Mouse (Mus musculus): ENCODE results near the gene Ifitm10.
"Not testable (repeated sequence)": the region's sequence is repeated elsewhere in the genome, so short reads cannot be mapped to it uniquely, and the experiment has no call there.

Ifitm10 gene

DNA sequence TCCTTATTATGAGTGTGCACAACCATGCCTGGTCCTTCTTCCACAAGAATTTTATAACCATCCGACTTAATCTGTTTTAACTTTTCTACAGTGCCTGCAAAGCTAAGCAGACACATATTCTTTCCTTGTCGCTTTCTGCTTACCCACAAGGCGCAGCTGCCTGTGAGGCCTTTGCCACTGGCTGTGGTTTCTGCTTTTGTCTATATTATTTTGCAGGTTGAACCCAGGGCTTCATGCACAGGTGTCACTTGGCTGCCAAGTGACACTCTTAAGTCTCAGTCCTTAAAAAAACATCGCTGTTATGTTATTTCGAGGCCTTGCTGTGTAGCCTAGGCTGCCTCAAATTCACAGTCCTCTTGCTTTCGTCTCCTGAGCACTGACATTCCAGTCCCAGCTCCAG lies 50.9 kb downstream of the Ifitm10 start:
- no peak for DNase-seq (ENCODE audit: low spot score)

DNA sequence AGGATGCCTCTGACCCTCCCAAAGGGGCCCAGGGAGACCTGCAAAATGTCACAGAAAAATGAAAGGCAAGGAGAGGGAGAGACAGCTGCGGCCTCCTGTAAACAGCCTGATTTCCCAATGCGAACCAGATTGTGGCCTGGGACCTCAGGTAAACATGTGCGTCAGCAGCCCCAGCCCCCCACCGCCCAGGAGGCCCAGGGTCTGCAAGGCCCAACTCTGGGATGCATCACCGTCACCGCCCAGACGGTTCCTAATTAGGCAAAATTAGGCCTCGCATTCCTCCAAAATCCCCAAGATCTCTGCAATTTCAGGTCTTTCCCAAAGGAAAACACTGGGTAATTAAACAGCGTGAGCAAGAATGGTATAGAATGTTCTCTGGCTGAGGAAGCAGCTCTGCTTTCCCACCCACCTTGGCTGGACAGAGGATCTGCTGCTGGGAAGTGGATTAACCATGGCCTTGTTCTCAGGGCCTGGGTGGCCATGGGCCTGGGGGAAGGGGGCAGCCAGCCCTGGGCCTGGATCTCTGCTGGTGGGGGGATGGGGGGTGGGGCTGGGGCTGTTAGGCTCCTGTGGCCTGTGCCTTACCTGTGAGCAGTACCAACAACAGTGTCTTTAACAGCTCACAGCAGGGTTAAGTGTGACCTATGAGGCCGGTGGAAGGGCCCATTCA lies 51.8 kb downstream of the Ifitm10 start:
- DNase-seq (ENCODE audit: low spot score) = not testable (repeated sequence)

DNA sequence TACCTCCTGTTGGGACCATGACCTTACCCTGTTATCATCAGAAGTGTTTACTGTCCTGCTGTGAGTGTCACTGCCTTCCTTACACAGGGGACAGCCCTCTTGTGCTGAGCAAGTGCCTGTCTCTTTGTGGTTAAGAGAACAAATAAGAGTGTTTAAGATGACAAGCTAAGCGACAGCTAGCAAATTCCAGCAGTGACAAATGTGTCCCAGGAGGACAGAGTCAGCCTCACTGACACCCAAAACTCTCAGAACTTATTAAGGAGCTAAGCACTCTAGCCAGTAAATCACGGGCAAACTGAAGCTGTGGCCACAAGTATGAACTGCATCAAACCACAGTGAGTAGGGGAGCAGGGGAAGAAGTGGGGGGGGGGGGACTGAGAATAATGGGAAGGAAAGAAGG lies 52.6 kb downstream of the Ifitm10 start:
- no peak for DNase-seq (ENCODE audit: low spot score)

DNA sequence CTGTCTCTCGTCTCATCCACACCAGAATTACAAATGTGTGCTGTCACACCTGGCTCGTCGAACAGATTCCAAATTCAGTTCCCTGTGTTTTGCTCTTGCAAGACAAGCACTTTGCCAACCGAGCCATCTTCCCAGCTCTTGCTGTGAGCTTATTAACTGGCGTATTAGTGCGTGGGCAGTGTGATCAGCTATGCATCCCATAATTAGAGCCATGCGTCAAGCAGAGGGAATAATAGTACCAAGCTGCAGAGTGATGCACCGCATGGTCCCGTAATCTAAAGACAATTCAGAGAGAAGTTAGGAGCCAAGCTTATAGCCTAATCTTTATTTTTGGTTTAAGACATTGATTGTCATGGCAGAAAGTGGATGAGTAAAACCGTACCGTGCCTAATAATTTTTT lies 54.4 kb downstream of the Ifitm10 start:
- no peak for DNase-seq (ENCODE audit: low spot score)

DNA sequence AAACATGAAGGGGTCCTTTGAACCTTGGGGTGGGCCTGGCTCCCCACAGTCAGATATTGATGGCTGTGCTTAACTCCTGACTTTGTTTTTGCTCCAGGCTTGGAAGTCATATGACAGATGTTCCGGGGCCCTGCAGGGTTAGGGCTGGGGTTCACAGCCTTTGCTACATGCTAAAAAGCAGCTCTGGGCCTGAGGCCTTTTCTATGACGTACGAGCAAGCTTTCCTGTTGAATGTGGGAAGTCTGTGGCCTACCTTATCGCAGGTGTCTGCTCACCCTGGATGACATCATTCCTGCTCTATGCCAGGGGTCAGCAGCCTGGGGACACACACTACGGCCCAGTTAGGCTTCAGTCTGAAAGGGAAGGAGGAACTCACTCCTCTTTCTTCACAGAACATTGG lies 56.3 kb downstream of the Ifitm10 start:
- no peak for DNase-seq (ENCODE audit: low spot score)

DNA sequence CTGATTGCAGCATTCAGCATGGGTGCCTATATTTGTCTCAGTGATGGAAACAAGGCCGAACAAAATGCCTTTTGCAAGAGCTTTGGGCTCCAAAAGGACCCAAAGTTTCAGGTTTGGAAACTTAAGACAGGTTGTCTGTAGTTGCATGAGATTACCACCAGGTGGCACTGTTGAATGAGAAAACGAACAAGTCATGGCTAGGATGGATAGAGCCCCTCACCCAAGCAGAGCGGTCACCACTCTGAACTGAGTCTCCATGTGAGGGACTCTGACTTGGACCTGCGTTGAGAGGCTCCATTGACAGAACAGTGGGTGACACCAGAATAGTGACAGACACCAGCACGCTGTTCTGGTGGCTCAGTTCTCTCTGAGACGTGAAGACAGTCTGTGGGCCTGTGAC lies 57.0 kb downstream of the Ifitm10 start:
- DNase-seq (ENCODE audit: low spot score) = peak; percentile 81

DNA sequence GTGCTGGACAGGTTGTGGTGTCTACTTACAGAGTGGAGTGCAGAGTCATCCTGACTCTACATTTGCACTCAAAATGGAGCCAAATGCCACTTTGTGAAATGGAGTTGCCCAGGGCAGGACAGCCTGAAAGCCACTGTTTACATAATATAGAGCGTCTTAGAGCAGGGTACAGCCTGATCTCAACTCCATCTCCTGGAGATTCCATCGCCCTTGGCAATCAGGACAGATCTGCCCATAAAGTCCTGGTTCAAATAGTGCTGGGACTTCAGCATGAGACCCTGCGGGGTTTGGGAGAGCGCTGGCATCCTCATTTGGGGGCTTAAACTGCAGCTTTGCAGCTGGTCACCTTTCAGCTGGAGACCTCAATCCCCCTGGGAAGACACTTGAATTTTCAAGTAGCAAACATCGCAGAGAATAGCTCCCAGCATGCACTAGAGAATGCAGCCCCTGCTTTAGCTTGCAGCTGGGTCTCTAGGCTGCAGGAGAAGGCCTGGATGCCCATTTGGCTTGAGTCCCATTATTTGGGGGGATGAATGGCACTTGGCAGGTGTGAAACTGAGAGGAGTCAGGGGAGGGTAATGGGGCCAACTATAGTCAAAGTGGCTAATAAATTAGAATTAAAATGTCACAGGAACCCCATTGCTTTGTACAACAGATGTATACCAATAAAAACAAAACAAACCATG lies 58.8 kb downstream of the Ifitm10 start:
- DNase-seq (ENCODE audit: low spot score) = no peak

DNA sequence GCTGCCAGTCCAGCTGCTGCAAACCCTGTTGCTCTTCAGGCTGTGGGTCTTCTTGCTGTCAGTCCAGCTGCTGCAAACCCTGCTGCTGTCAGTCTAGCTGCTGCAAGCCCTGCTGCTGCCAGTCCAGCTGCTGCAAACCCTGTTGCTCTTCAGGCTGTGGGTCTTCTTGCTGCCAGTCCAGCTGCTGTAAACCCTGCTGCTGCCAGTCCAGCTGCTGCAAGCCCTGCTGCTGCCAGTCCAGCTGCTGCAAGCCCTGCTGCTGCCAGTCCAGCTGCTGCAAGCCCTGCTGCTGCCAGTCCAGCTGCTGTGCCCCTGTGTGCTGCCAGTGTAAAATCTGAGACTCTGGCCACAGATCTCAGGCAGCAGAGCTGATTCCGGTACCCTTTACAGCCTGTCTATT lies 69.6 kb downstream of the Ifitm10 start:
- DNase-seq (ENCODE audit: low spot score) = not testable (repeated sequence)

DNA sequence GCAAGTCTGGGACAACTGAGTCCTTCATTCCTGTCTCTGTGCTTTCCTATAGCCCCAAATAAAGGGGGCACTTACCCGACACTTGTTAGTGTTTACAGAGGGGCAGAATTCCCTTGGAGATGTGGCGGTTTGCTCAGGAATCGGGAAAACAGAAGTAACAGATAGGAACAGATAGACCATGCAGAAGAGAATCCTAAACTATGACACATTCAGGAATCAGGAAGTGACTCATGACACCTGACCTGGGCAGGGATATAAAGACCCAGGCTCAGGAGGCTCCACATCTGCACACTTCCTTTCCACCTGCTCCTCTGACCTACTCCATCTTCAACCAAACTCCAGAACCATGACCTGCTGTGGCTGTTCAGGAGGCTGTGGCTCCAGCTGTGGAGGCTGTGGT lies 70.3 kb downstream of the Ifitm10 start, which contains the start of gene Krtap5-4:
TSS of gene Krtap5-4 (plus strand) at position 301 of the 400 bp plus-strand sequence.
- no peak for DNase-seq (ENCODE audit: low spot score)

DNA sequence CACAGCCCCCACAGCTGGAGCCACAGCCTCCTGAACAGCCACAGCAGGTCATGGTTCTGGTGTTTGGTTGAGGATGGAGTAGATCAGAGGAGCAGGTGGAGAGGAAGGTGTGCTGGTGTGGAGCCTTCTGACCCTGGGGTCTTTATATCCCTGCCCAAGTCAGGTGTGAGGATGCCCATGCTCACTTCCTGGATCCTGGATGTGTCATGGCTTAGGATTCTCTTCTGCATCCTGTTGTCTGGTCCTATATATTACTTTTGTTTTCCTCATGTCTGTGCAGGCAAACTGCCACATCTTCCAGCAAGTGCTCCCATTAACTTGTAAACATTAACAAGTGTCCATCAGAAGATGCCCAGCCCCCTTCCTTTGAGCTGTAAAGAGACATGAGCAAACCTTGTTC lies 76.5 kb downstream of the Ifitm10 start, which contains the start of gene Krtap5-1:
TSS of gene Krtap5-1 (minus strand) at position 101 of the 400 bp plus-strand sequence.
- DNase-seq (ENCODE audit: low spot score) = not testable (repeated sequence)

DNA sequence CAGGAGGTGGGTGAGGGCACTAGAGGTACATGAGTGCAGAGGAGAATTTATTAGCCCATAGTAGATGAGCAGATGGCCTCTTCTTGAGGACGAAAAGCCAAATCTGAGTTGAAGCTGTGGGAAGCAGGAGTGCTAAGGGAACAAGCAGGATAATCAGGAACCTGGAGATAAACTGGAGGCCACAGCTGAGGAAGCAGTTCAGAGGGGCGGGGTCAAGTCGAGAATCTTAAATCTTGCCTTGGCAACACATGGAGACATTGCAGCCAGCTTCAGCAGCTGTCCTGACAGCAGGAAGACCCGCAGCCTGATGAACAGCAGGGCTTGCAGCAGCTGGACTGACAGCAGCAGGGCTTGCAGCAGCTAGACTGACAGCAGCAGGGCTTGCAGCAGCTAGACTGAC lies 77.4 kb downstream of the Ifitm10 start:
- not testable (repeated sequence) for DNase-seq (ENCODE audit: low spot score)

DNA sequence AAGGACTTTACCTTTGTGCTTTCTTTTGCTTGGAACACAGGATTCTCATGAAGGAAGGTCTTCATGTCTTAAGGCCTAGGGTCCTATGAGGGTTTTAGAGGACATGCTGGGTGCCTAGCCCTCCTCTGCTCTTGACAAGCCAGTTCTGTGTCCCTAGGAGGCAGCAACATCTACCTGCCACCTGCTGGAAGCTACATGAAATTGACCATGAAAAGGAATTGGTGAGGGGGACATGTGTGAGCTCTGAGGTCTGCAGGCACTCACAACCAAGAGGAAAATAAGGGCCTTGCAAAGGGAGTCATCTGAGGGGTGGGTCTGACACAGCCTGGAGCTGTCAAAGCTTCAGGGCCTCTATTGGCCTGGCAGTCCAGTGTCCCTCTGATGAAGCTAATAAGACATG lies 78.1 kb downstream of the Ifitm10 start:
- no peak for DNase-seq (ENCODE audit: low spot score)

DNA sequence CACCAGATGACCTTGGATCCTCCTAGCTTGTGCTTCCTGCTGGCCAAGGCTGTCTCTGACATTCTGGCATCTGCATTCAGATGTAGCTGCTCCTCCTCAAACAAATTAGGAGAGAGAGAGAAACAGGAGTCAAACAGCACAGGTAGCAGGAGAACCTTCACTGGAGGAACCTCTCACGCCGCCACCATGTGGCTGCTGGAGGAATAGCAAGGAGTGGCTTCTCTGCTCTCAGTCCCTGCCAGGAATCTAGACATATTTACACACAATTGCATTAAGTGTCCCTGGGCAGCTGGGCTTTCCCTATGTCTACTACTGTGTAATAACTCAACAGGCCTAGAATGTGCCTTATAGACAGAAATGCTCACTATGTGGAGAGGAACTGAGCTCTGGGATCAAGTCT lies 79.7 kb downstream of the Ifitm10 start:
- peak; percentile 74 for DNase-seq (ENCODE audit: low spot score)

DNA sequence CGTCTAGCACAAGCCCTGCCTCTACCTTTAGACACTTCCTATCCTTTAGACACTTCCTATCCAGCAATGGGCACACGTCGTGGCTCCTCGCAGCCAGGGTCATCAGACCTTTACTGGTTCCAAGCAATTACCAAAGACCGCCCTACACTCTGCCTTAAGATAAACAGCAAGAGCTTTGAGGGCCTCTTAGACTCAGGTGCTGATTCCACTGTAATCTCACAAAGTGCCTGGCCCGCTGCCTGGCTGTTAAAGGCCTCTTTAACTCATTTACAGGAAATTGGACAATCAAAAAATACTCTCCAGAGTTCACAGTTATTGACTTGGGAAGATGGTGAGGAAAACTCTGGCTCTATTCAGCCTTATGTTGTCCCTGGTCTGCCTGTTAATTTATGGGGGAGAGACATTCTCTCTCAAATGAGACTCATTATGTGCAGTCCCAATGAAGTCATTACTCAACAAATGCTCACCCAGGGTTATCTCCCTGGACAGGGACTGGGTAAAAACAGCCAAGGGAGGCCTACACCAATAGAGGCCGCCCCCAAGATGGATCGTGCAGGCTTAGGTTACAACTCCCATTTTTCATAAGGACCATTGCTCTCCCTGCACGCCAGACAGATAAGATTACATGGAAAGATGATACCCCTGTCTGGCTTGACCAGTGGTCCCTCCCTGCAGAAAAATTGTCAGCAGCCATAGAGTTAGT lies 87.5 kb downstream of the Ifitm10 start:
- not testable (repeated sequence) for DNase-seq (ENCODE audit: low spot score)

DNA sequence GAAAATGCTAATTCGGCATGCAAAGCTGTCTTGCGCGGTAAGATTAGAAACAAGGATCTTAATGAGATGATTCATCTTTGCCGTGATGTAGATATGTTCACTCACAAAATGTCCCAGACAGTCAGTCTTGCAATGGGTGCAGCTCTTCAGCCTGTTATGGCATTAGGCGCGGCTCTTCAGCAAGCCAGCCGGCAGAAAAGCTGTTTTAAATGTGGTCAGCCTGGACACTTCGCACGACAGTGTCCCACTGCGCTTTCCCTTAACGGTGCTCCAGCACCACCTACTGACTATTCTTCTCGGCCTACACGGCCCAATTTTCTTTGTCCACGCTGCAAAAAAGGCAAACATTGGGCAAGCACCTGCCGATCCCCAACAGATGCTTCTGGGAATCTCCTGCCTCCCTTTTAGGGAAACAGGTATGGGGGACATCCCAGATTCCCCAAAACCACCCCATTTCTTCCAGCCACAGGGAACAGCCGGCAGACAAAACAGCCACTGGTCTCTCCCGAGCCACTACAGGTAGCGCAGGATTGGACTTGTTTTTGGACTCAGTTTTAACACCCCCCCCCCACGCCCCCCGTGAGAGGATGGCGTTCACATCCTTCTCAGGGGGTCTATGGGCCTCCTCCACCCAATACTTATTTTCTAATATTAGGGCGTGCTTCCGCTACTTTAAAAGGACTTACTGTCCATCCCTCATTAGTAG lies 88.3 kb downstream of the Ifitm10 start:
- peak; percentile 64 for DNase-seq (ENCODE audit: low spot score)

DNA sequence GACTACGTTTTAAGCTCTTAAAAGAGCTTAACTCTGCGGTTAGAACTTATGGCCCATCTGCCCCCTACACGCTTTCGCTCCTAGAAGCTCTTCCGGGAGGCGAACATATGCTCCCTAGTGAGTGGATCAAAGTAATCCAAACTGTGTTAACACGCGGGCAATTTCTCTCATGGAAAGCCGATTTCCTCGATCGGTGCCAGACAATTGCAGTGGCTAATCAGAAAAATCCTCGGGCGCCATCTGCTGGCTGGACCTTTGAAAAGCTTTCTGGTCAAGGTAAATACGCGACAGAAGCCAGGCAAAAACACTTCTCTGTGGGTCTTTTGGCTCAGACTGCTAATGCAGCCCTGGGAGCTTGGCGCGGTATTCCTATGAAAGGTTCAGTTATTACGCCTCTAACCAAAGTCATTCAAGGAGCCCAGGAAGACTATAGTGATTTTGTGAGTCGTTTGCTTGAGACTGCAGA lies 88.9 kb downstream of the Ifitm10 start:
- DNase-seq (ENCODE audit: low spot score) = peak; percentile 100

DNA sequence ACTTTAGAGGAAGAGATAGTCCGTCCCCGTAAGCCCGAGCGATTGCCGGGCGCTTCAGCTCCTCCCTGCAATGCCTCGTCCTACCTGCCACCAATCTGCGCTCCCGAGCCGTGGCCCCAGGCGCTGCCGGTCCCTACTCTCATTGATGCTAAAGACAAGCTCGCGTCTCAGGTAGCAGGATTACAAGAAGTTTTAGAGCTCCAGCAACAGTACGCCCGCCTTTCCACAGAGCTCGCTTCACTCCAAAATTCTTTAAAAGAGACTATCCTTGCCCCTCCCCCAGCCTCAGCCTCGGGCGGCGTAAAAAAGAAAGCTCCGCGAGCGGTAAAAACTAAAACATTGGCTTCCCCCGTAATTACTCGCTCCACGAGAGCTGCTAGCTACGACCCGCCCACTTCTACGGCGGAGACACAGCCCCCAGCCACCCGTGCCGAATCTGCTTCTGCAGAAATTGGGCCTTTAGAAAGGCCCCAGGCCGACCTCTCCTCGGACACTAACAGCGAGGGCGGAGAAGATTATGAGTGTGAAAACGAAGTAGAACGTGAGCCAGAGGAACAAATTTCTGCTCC lies 89.4 kb downstream of the Ifitm10 start:
- peak; percentile 73 for DNase-seq (ENCODE audit: low spot score)

DNA sequence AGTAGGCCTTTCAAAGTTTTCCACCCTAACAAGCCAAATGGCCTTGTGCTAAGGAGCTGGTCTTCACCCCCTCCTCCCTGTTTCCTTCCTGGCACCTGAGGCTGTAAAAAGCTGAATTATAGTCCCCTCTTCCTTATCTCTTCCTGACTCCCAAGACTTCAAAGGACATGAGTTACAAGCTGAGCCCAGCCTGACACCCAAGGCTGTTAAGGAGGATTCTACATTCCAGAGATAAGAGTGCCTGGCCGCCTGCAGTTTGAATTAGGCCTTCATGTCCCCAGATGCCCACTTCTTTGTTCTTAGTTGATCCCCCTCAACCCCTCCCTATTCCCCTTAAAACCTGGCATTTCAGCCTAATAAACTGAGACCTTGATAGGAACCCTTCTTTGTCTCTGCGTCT lies 90.7 kb downstream of the Ifitm10 start:
- not testable (repeated sequence) for DNase-seq (ENCODE audit: low spot score)

DNA sequence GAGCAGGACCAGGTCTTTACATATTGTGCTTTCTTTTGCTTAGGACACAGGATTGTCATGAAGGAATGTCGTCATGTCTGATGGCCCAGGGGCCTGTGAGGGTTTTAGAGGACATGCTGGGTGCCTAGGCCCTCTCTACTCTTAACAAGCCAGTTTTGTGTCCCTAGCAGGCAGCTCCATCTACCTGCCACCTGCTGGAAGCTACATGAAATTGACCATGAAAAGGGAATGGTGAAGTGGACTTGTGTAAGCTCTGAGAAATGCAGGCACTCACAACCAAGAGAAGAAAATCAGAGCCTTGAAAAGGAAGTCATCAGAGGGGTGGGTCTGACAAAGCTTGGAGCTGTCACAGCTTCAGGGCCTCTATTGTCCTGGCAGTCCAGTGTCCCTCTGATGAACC lies 94.3 kb downstream of the Ifitm10 start:
- not testable (repeated sequence) for DNase-seq (ENCODE audit: low spot score)

DNA sequence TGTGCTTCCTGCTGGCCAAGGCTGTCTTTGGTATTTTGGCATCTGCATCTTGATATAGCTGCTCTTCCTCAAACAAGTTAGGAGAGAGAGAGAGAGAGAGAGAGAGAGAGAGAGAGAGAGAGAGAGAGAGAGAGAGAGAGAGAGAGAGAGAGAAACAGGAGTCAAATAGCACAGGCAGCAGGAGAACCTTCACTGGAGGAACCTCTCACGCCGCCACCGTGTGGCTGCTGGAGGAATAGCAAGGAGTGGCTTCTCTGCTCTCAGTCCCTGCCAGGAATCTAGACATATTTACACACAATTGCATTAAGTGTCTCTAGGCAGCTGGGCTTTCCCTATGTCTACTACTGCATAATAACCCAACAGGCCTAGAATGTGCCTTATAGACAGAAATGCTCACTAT lies 95.4 kb downstream of the Ifitm10 start:
- DNase-seq (ENCODE audit: low spot score) = peak; percentile 86

Measured in retina, embryonic 14.5 days (tissue).